Mouse (Mus musculus): ENCODE results near the gene Zfp871. TPM values are rescaled to one million over a fixed set of nuclear protein-coding genes. Genes with fewer than 3 reads are reported as not detected.
A peak's percentile ranks its signal among the peaks of the same experiment; 100 is the strongest.

Zfp871 gene
- 36.7 and 46.7 TPM in 2 replicates for polyA plus RNA-seq (2016; fragmentation: Nextera tagmentation; extraction: Ambion mirVana)

- H3K9me3 ChIP-seq (replicated peaks): no peaks in the 10 kb centered on the region
- H3K27me3 ChIP-seq (ENCODE audit: low read depth, poor library complexity, severe bottlenecking): no peaks in the 10 kb centered on the region
- peaks cover 35% of the 10 kb centered on the region for H3K36me3 ChIP-seq
- WGBS: under 1% methylated on average over 22 of the region's 22 CpGs
- peak; percentile 80 for DNase-seq (ENCODE audit: low spot score)
- H3K27ac ChIP-seq: peak within 1 kb of the TSS; percentile 94
- peaks cover 21% of the 10 kb centered on the region for H3K4me1 ChIP-seq
- H3K4me3 ChIP-seq: peak within 1 kb of the TSS; percentile 94
Measured at GRCm38 (mm10) chr17:32788094-32788559, at the start of gene Zfp871. Gene Zfp871, minus strand, starts transcription at chr17:32788287.

GRCm38 (mm10) chr17:32830418-32830782 is 42.3 kb upstream of the Zfp871 start:
- Histone ChIP-seq H3K4me3 (peak overlapping the region; percentile 79), H3K27me3 (ENCODE audit: low read depth, poor library complexity, severe bottlenecking) (no peaks in the 10 kb centered on the region), H3K27ac (peak overlapping the region; percentile 95), H3K4me1 (peaks cover 6% of the 10 kb centered on the region; the same call in 1 of the 2 replicates), H3K9me3 (replicated peaks) (no peaks in the 10 kb centered on the region), H3K36me3 (peaks cover 20% of the 10 kb centered on the region)
- 38% methylated on average over 3 of the region's 3 CpGs for WGBS
- DNase-seq (ENCODE audit: low spot score): no peak

GRCm38 (mm10) chr17:32829540-32830417 is 41.7 kb upstream of the Zfp871 start, which contains the start of gene Zfp799:
Gene Zfp799, minus strand, starts transcription at chr17:32830261.
- WGBS: 2% methylated on average over 35 of the region's 35 CpGs
- Histone ChIP-seq H3K9me3 (replicated peaks) (no peaks in the 10 kb centered on the region), H3K4me3 (peak within 1 kb of the TSS; percentile 79), H3K27ac (peak within 1 kb of the TSS; percentile 95), H3K4me1 (peaks cover 6% of the 10 kb centered on the region; the same call in 1 of the 2 replicates), H3K36me3 (peaks cover 26% of the 10 kb centered on the region), H3K27me3 (ENCODE audit: low read depth, poor library complexity, severe bottlenecking) (no peaks in the 10 kb centered on the region)
- peak; percentile 84 for DNase-seq (ENCODE audit: low spot score)

GRCm38 (mm10) chr17:32816074-32816784 is 28.1 kb upstream of the Zfp871 start:
- Histone ChIP-seq H3K27me3 (ENCODE audit: low read depth, poor library complexity, severe bottlenecking) (no peaks in the 10 kb centered on the region), H3K27ac (no peak overlapping the region), H3K4me1 (no peaks in the 10 kb centered on the region), H3K36me3 (peaks cover 65% of the 10 kb centered on the region), H3K4me3 (no peak overlapping the region), H3K9me3 (replicated peaks) (no peaks in the 10 kb centered on the region)
- no peak for DNase-seq (ENCODE audit: low spot score)
- WGBS: 100% methylated on average over 1 of the region's 1 CpGs

- no peaks in the 10 kb centered on the region for H3K27me3 ChIP-seq (ENCODE audit: low read depth, poor library complexity, severe bottlenecking)
- H3K4me3 ChIP-seq: no peak overlapping the region
- H3K9me3 ChIP-seq (replicated peaks): no peaks in the 10 kb centered on the region
- H3K4me1 ChIP-seq: peaks cover 11% of the 10 kb centered on the region
- 79% methylated on average over 7 of the region's 7 CpGs for WGBS
- H3K27ac ChIP-seq: no peak overlapping the region
- H3K36me3 ChIP-seq: peaks cover 45% of the 10 kb centered on the region
- DNase-seq (ENCODE audit: low spot score): no peak
Measured at GRCm38 (mm10) chr17:32814136-32814535, 26.0 kb upstream of the Zfp871 start.

- DNase-seq (ENCODE audit: low spot score): no peak
- no peaks in the 10 kb centered on the region for H3K27me3 ChIP-seq (ENCODE audit: low read depth, poor library complexity, severe bottlenecking)
- H3K4me3 ChIP-seq: peak overlapping the region; percentile 60; the same call in 1 of the 2 replicates
- H3K27ac ChIP-seq: no peak overlapping the region
- H3K4me1 ChIP-seq: peaks cover 16% of the 10 kb centered on the region
- peaks cover 13% of the 10 kb centered on the region for H3K36me3 ChIP-seq
- H3K9me3 ChIP-seq (replicated peaks): no peaks in the 10 kb centered on the region
- WGBS: 59% methylated on average over 1 of the region's 1 CpGs
Measured at GRCm38 (mm10) chr17:32810648-32811047, 22.6 kb upstream of the Zfp871 start.

- Histone ChIP-seq H3K27ac (peak within 1 kb of the TSS; percentile 76), H3K27me3 (ENCODE audit: low read depth, poor library complexity, severe bottlenecking) (no peaks in the 10 kb centered on the region)
- WGBS: under 1% methylated on average over 17 of the region's 17 CpGs
Measured at GRCm38 (mm10) chr17:32809544-32810374, 21.7 kb upstream of the Zfp871 start, which contains the start of gene Zfp811. Gene Zfp811, minus strand, starts transcription at chr17:32809931.

GRCm38 (mm10) chr17:32808921-32809320 is 20.8 kb upstream of the Zfp871 start:
- H3K27me3 ChIP-seq (ENCODE audit: low read depth, poor library complexity, severe bottlenecking): no peaks in the 10 kb centered on the region
- H3K4me3 ChIP-seq: peak overlapping the region; percentile 60
- DNase-seq (ENCODE audit: low spot score): no peak
- H3K36me3 ChIP-seq: no peaks in the 10 kb centered on the region
- H3K27ac ChIP-seq: 0 out of 2 replicates have a peak overlapping the region, but pooled peaks have one; percentile 76
- WGBS: 18% methylated on average over 8 of the region's 8 CpGs
- no peaks in the 10 kb centered on the region for H3K9me3 ChIP-seq (replicated peaks)
- peaks cover 16% of the 10 kb centered on the region for H3K4me1 ChIP-seq

More at GRCm38 (mm10) chr17:32809544-32810374, 21.7 kb upstream of the Zfp871 start, which contains the start of gene Zfp811:
- H3K4me3 ChIP-seq: peak within 1 kb of the TSS; percentile 60
- peaks cover 16% of the 10 kb centered on the region for H3K4me1 ChIP-seq
- peaks cover 5% of the 10 kb centered on the region for H3K36me3 ChIP-seq
- no peaks in the 10 kb centered on the region for H3K9me3 ChIP-seq (replicated peaks)
- peak; percentile 53 for DNase-seq (ENCODE audit: low spot score)

- DNase-seq (ENCODE audit: low spot score): no peak
- no peaks in the 10 kb centered on the region for H3K27me3 ChIP-seq (ENCODE audit: low read depth, poor library complexity, severe bottlenecking)
- H3K4me1 ChIP-seq: peaks cover 21% of the 10 kb centered on the region
- peak overlapping the region; percentile 94; the same call in 1 of the 2 replicates for H3K4me3 ChIP-seq
- H3K36me3 ChIP-seq: peaks cover 24% of the 10 kb centered on the region
- WGBS: 75% methylated on average over 8 of the region's 8 CpGs
- no peaks in the 10 kb centered on the region for H3K9me3 ChIP-seq (replicated peaks)
- no peak overlapping the region for H3K27ac ChIP-seq
Measured at GRCm38 (mm10) chr17:32789244-32789643, 1.2 kb upstream of the Zfp871 start.

- Histone ChIP-seq H3K4me3 (peak overlapping the region; percentile 94), H3K27me3 (ENCODE audit: low read depth, poor library complexity, severe bottlenecking) (no peaks in the 10 kb centered on the region), H3K4me1 (peaks cover 21% of the 10 kb centered on the region), H3K9me3 (replicated peaks) (no peaks in the 10 kb centered on the region), H3K36me3 (peaks cover 31% of the 10 kb centered on the region), H3K27ac (peak overlapping the region; percentile 94)
- DNase-seq (ENCODE audit: low spot score): peak; percentile 33
- 13% methylated on average over 9 of the region's 9 CpGs for WGBS
Measured at GRCm38 (mm10) chr17:32788576-32788975, 489 bp upstream of the Zfp871 start.

GRCm38 (mm10) chr17:32787436-32788093 is 522 bp downstream of the Zfp871 start:
- Histone ChIP-seq H3K27ac (peak overlapping the region; percentile 94), H3K4me3 (peak overlapping the region; percentile 94), H3K4me1 (peaks cover 21% of the 10 kb centered on the region), H3K27me3 (ENCODE audit: low read depth, poor library complexity, severe bottlenecking) (no peaks in the 10 kb centered on the region), H3K36me3 (peaks cover 41% of the 10 kb centered on the region), H3K9me3 (replicated peaks) (no peaks in the 10 kb centered on the region)
- WGBS: 2% methylated on average over 31 of the region's 31 CpGs
- no peak for DNase-seq (ENCODE audit: low spot score)
